Mouse (Mus musculus) megakaryocyte, embryonic 14.5 days (primary cell): ENCODE measurements around the gene Tnfaip6.

Experiments
- FLI1 ChIP-seq: IDR thresholded peaks from 2 replicates; pipeline ENCODE4 v1.6.1; 2012; ENCODE audit warnings: low read length, inconsistent platforms, mixed read lengths
- GATA1 ChIP-seq: IDR thresholded peaks from 3 replicates; pipeline ENCODE4 v1.6.1; 2012; ENCODE audit warnings: mixed read lengths, low read length, inconsistent platforms, borderline replicate concordance

DNA sequence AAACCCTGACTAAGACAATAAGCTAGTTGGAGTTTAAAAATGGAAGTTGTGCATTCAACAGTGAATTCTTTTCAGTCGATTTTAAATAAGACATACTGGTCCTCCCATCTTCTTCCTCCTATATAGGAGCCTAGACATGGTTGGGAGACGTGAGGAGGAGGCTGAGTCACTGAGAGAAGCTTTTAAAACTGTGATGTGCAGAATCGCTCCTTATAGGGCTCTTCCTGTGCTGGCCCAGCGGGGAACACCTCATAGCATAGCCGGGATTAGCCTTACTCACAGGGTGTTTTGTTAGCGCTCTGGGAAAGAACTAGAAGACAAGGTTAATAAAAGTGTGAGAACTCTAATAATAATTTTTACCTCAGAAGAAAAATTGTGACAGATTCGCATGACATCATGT is 37.8 kb upstream of the Tnfaip6 start:
- TF ChIP-seq GATA1: no peak
- no peak for TF ChIP-seq FLI1
